Mouse (Mus musculus): ENCODE measurements around the gene Trmt6.

Trmt6 gene

GRCm38 (mm10) chr2:132815608-132816314 is at the start of gene Trmt6, which contains the start of gene Mcm8:
Gene Trmt6, minus strand, starts transcription at chr2:132816055.
Gene Mcm8, plus strand, starts transcription at chr2:132816141.
- DNase-seq (ENCODE audit: low spot score) = peak; percentile 98

GRCm38 (mm10) chr2:132863325-132863724 is 47.5 kb upstream of the Trmt6 start:
- DNase-seq (ENCODE audit: low spot score) = no peak

GRCm38 (mm10) chr2:132861456-132861855 is 45.6 kb upstream of the Trmt6 start:
- DNase-seq (ENCODE audit: low spot score) = no peak

GRCm38 (mm10) chr2:132860435-132860834 is 44.6 kb upstream of the Trmt6 start:
- no peak for DNase-seq (ENCODE audit: low spot score)

GRCm38 (mm10) chr2:132856333-132856732 is 40.5 kb upstream of the Trmt6 start:
- no peak for DNase-seq (ENCODE audit: low spot score)

- DNase-seq (ENCODE audit: low spot score) = no peak
Observed at GRCm38 (mm10) chr2:132853051-132853450, 37.2 kb upstream of the Trmt6 start.

- no peak for DNase-seq (ENCODE audit: low spot score)
Observed at GRCm38 (mm10) chr2:132849141-132849540, 33.3 kb upstream of the Trmt6 start.

GRCm38 (mm10) chr2:132848361-132848760 is 32.5 kb upstream of the Trmt6 start:
- no peak for DNase-seq (ENCODE audit: low spot score)

GRCm38 (mm10) chr2:132847581-132847980 is 31.7 kb upstream of the Trmt6 start:
- DNase-seq (ENCODE audit: low spot score) = peak; percentile 6

- peak; percentile 96 for DNase-seq (ENCODE audit: low spot score)
Observed at GRCm38 (mm10) chr2:132846407-132847358, 30.8 kb upstream of the Trmt6 start, which contains the start of gene Crls1. Gene Crls1, plus strand, starts transcription at chr2:132846666.

- no peak for DNase-seq (ENCODE audit: low spot score)
Observed at GRCm38 (mm10) chr2:132841071-132841470, 25.2 kb upstream of the Trmt6 start.

- no peak for DNase-seq (ENCODE audit: low spot score)
Observed at GRCm38 (mm10) chr2:132802976-132803375, 12.9 kb downstream of the Trmt6 start.

GRCm38 (mm10) chr2:132794204-132794586 is 21.7 kb downstream of the Trmt6 start:
- no peak for DNase-seq (ENCODE audit: low spot score)

- no peak for DNase-seq (ENCODE audit: low spot score)
Observed at GRCm38 (mm10) chr2:132793441-132794203, 22.2 kb downstream of the Trmt6 start.

- no peak for DNase-seq (ENCODE audit: low spot score)
Observed at GRCm38 (mm10) chr2:132784039-132784438, 31.8 kb downstream of the Trmt6 start.

- peak; percentile 92 for DNase-seq (ENCODE audit: low spot score)
Observed at GRCm38 (mm10) chr2:132781439-132782068, 34.3 kb downstream of the Trmt6 start.

GRCm38 (mm10) chr2:132780978-132781377 is 34.9 kb downstream of the Trmt6 start, which contains the start of gene Chgb:
Gene Chgb, plus strand, starts transcription at chr2:132781278.
- no peak for DNase-seq (ENCODE audit: low spot score)

GRCm38 (mm10) chr2:132770822-132771221 is 45.0 kb downstream of the Trmt6 start:
- no peak for DNase-seq (ENCODE audit: low spot score)

- no peak for DNase-seq (ENCODE audit: low spot score)
Observed at GRCm38 (mm10) chr2:132757911-132758310, 57.9 kb downstream of the Trmt6 start.

Data from embryo, embryonic 10 days (tissue).